Mouse (Mus musculus) heart, postnatal 10 days (tissue): ENCODE measurements around the gene Cdh13. TPM values are rescaled to one million over a fixed set of nuclear protein-coding genes. Genes with fewer than 3 reads are reported as not detected.
A peak's percentile ranks its signal among the peaks of the same experiment; 100 is the strongest.

Experiments used
- DNase-seq, 2 experiments: peaks; one replicate each; pipeline ENCODE4 v3.0.0; 2021
- intact Hi-C: fragments of 180-260 bp; cut with DNase I; formaldehyde crosslinking; loops from one replicate; pipeline ENCODE4 v1.15.1; 2025
- total RNA-seq, 2 experiments: library from RNA; stranded (reverse); gene quantifications; 2 replicates each; pipeline ENCODE4 v1.2.3; 2021

Gene Cdh13
- total RNA-seq, 2 experiments from 2014 or later = 217 to 231 TPM

- intact Hi-C loops = no loop called here
- DNase-seq = no peak
Measured at GRCm38 (mm10) chr8:118986796-118987195, 703.3 kb downstream of the Cdh13 start.

- DNase-seq = no peak
- intact Hi-C loops = no loop called here
Measured at GRCm38 (mm10) chr8:118995641-118996188, 712.2 kb downstream of the Cdh13 start.

- intact Hi-C loops = no loop called here
- no peak for DNase-seq
Measured at GRCm38 (mm10) chr8:119000595-119000994, 717.1 kb downstream of the Cdh13 start.

GRCm38 (mm10) chr8:119004821-119005220, 721.3 kb downstream of the Cdh13 start:
- DNase-seq = no peak
- intact Hi-C loops = no loop called here

GRCm38 (mm10) chr8:119018675-119019074, 735.1 kb downstream of the Cdh13 start:
- intact Hi-C loops = no loop called here

GRCm38 (mm10) chr8:119020781-119021180, 737.2 kb downstream of the Cdh13 start:
- intact Hi-C loops = no loop called here
- no peak for DNase-seq

More at GRCm38 (mm10) chr8:119018675-119019074, 735.1 kb downstream of the Cdh13 start:
- DNase-seq = no peak

GRCm38 (mm10) chr8:119021478-119021877, 737.9 kb downstream of the Cdh13 start:
- intact Hi-C loops = no loop called here
- no peak for DNase-seq

- intact Hi-C loops = no loop called here
Measured at GRCm38 (mm10) chr8:119022301-119022870, 738.9 kb downstream of the Cdh13 start.

GRCm38 (mm10) chr8:119033398-119033797, 749.9 kb downstream of the Cdh13 start:
- DNase-seq = no peak
- intact Hi-C loops = no loop called here

More at GRCm38 (mm10) chr8:119022301-119022870, 738.9 kb downstream of the Cdh13 start:
- no peak for DNase-seq

- no peak for DNase-seq
- intact Hi-C loops = no loop called here
Measured at GRCm38 (mm10) chr8:119034037-119034436, 750.5 kb downstream of the Cdh13 start.

GRCm38 (mm10) chr8:119035126-119035525, 751.6 kb downstream of the Cdh13 start:
- intact Hi-C loops = no loop called here

GRCm38 (mm10) chr8:119037571-119037970, 754.0 kb downstream of the Cdh13 start:
- intact Hi-C loops = no loop called here

More at GRCm38 (mm10) chr8:119035126-119035525, 751.6 kb downstream of the Cdh13 start:
- DNase-seq = no peak

GRCm38 (mm10) chr8:119039358-119039757, 755.8 kb downstream of the Cdh13 start:
- DNase-seq = no peak
- intact Hi-C loops = no loop called here

More at GRCm38 (mm10) chr8:119037571-119037970, 754.0 kb downstream of the Cdh13 start:
- no peak for DNase-seq

- intact Hi-C loops = no loop called here
- DNase-seq = no peak
Measured at GRCm38 (mm10) chr8:119057876-119058275, 774.3 kb downstream of the Cdh13 start.

GRCm38 (mm10) chr8:119061671-119062070, 778.1 kb downstream of the Cdh13 start:
- no peak for DNase-seq
- intact Hi-C loops = loop anchor here (5.0 to 10.0 kb wide), 5 partner anchors 233 to 1417 kb away; no protein-coding TSS in a partner anchor

GRCm38 (mm10) chr8:119064523-119064922, 781.0 kb downstream of the Cdh13 start:
- intact Hi-C loops = loop anchor here (5.0 to 10.0 kb wide), 5 partner anchors 230 to 1420 kb away; no protein-coding TSS in a partner anchor
- DNase-seq = peak; percentile 50 to 73

- intact Hi-C loops = no loop called here
- peak; percentile 4 to 16 for DNase-seq
Measured at GRCm38 (mm10) chr8:119072291-119072690, 788.8 kb downstream of the Cdh13 start.

- DNase-seq = no peak
- intact Hi-C loops = no loop called here
Measured at GRCm38 (mm10) chr8:119085022-119085421, 801.5 kb downstream of the Cdh13 start.

- intact Hi-C loops = no loop called here
- peak; percentile 10 to 28 for DNase-seq
Measured at GRCm38 (mm10) chr8:119098261-119098660, 814.7 kb downstream of the Cdh13 start.

GRCm38 (mm10) chr8:119102871-119103270, 819.3 kb downstream of the Cdh13 start:
- intact Hi-C loops = no loop called here
- DNase-seq = no peak

GRCm38 (mm10) chr8:119109655-119110054, 826.1 kb downstream of the Cdh13 start:
- intact Hi-C loops = no loop called here
- DNase-seq = peak; percentile 6 to 8

GRCm38 (mm10) chr8:119112861-119113260, 829.3 kb downstream of the Cdh13 start:
- intact Hi-C loops = no loop called here
- DNase-seq = no peak
